Mouse (Mus musculus) hindbrain, embryonic 16.5 days (tissue): ENCODE measurements at regions not wholly inside any gene's neighbourhood (a gene's known extent, or its start where the extent isn't known, plus 50 kb on each side); places are given as distances from the start of the nearest gene placed in this dataset.

Experiments
- ATAC-seq: fragments of 200-750 bp; cut with Nextera tagmentation; 2 replicates; pipeline ENCODE4 v1.8.0; 2017; ENCODE audit warnings: moderate TSS enrichment, moderate library complexity
- H3K27ac ChIP-seq: fragments of 300-500 bp; sonication (generic); 2 replicates; pipeline ENCODE4 v1.5.1; 2014; ENCODE audit warnings: low read depth, mild to moderate bottlenecking, control low read depth, low read length, moderate library complexity
- H3K27me3 ChIP-seq: fragments of 300-500 bp; sonication (generic); replicated peaks from 2 replicates; pipeline ENCODE4 v1.6.1; 2014; ENCODE audit warnings: low read length; ENCODE audit not compliant: control insufficient read depth, insufficient read depth
- H3K36me3 ChIP-seq: fragments of 300-500 bp; sonication (generic); 2 replicates; pipeline ENCODE4 v1.6.1; 2014; ENCODE audit warnings: mild to moderate bottlenecking, low read length, moderate library complexity, mixed read lengths; ENCODE audit not compliant: control insufficient read depth, insufficient read depth
- H3K4me1 ChIP-seq: fragments of 300-500 bp; sonication (generic); 2 replicates; pipeline ENCODE4 v1.6.1; 2014; ENCODE audit warnings: low read depth, low read length; ENCODE audit not compliant: control insufficient read depth, insufficient read depth
- H3K4me2 ChIP-seq: fragments of 300-500 bp; sonication (generic); 2 replicates; pipeline ENCODE4 v1.6.1; 2014; ENCODE audit warnings: mild to moderate bottlenecking, low read length, control low read depth, moderate library complexity
- H3K4me3 ChIP-seq: fragments of 300-500 bp; sonication (generic); 2 replicates; pipeline ENCODE4 v1.5.1; 2014; ENCODE audit warnings: mild to moderate bottlenecking, low read length, control low read depth, moderate library complexity
- H3K9ac ChIP-seq: fragments of 300-500 bp; sonication (generic); 2 replicates; pipeline ENCODE4 v1.6.1; 2014; ENCODE audit warnings: low read depth, mild to moderate bottlenecking, control low read depth, low read length, moderate library complexity
- H3K9me3 ChIP-seq: fragments of 300-500 bp; sonication (generic); 2 replicates; pipeline ENCODE4 v1.6.1; 2014; ENCODE audit warnings: mild to moderate bottlenecking, low read length, moderate library complexity; ENCODE audit not compliant: control insufficient read depth
- WGBS: fragments of 180-500 bp; shearing (Covaris S2); extraction: QIAGEN DNeasy Blood & Tissue Kit; methylation state at CpG from one replicate; pipeline ENCODE4 v1.1.7; 2014; 5-methylcytosine and 5-hydroxymethylcytosine counted together

DNA sequence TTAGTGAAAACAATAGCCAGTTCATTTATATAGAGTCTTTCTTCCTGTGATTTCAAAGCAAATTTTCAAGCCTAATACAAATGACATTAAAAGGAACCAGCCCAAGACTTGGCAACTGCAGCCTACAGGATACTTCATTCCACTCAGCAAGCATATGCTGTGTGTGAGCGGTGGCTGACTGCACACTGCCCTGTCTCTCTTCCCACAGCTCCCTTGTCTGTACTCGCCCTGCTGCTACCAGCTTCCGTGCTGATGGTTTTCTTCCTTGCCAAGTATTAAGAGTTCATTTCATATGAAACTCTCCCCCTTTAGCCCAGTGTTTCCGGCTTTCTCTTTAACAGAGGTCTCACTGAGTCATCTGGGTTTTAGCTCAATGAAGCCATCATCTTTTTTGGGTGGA is 73.9 kb upstream of the Gm15217 start:
- 56% methylated on average over 4 of the region's 4 CpGs for WGBS
- H3K4me3 ChIP-seq = no peak overlapping the region

DNA sequence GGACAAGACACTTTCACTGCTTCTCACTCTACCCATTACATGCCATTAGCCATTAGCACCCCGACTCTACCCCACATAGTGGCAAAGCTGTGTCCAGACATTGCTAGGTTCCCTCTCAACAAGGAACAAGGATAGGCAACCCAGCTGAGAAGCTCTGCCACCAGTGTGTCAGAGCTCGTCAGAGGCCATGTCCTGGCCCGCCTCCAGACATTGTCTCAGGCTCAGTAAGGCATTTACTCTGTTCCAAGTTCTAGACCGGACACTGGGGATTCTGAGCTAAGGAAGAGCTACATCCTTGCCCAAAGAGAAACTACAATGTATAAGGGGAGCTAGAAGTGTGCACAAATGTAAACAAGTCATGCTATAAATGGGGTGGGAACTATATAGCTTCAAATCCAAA is 66.2 kb upstream of the Gm15217 start:
- Histone ChIP-seq H3K4me3 (no peak overlapping the region), H3K4me1 (no peaks in the 10 kb centered on the region), H3K27ac (no peak overlapping the region), H3K4me2 (no peak overlapping the region), H3K9ac (no peak overlapping the region), H3K36me3 (no peaks in the 10 kb centered on the region), H3K9me3 (no peaks in the 10 kb centered on the region), H3K27me3 (no peaks in the 10 kb centered on the region)
- no peak for ATAC-seq
- 82% methylated on average over 4 of the region's 4 CpGs for WGBS

More for the DNA sequence above, 73.9 kb upstream of the Gm15217 start:
- no peaks in the 10 kb centered on the region for H3K27me3 ChIP-seq
- no peak overlapping the region for H3K27ac ChIP-seq
- H3K9ac ChIP-seq = no peak overlapping the region
- H3K36me3 ChIP-seq = no peaks in the 10 kb centered on the region
- H3K4me1 ChIP-seq = no peaks in the 10 kb centered on the region
- H3K4me2 ChIP-seq = no peak overlapping the region
- ATAC-seq = no peak
- no peaks in the 10 kb centered on the region for H3K9me3 ChIP-seq

DNA sequence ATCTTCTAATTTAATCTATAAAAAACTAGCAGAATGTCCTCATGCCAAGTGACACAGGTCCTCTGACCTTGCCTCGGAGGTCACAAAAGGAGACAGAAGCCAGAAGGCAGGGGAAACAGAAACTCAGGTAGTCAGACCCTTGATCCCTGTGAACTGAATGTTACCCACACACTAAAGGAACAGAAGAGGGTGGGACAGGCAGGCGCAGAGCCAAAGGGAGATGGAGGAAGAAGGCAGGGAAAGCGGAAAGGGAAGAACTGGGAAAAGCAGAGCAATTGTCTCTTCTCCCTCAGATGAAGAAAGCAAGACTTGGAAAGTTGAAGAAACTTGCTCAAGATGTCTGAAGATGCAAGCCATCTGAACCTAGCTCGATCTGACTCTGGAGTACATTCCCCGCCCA is 62.7 kb upstream of the Gm15217 start:
- Histone ChIP-seq H3K4me1 (no peaks in the 10 kb centered on the region), H3K4me2 (no peak overlapping the region), H3K27ac (no peak overlapping the region), H3K27me3 (no peaks in the 10 kb centered on the region), H3K36me3 (no peaks in the 10 kb centered on the region), H3K4me3 (no peak overlapping the region), H3K9ac (no peak overlapping the region), H3K9me3 (no peaks in the 10 kb centered on the region)
- ATAC-seq = no peak
- 93% methylated on average over 5 of the region's 5 CpGs for WGBS

DNA sequence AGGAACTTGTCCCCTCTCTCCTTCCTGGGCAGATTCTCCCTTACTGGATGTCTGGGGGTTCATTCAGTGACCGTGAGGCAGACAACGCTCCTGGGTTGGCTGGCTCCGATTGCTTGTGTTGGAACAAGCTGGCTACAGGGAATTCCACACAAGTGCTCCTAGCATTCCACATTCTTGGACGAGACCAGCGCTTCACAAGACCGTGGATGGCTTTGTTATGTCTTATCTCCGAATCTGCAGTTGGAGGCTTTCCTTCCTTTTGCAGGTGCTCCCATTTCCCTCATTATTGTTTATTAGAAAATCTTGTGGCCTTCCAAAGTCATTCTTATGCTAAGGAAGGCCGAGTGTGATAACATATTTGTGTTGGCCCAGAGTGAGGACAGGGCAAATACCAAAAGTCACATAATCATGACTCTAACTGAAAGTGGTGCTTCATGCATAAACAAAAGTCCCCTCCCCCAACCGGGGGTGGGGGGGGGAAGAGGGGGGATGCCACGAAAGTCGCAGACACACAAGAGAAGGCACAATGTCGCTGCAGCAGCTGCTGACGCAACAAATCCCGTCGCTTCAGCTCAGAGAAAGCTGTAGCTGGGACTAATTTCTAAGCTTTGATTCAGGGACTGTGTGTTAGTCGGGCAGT is 61.7 kb upstream of the Gm15217 start:
- H3K27me3 ChIP-seq = no peaks in the 10 kb centered on the region
- 63% methylated on average over 16 of the region's 16 CpGs for WGBS
- no peak overlapping the region for H3K27ac ChIP-seq
- no peak overlapping the region for H3K4me3 ChIP-seq
- ATAC-seq = no peak
- no peaks in the 10 kb centered on the region for H3K36me3 ChIP-seq
- no peak overlapping the region for H3K9ac ChIP-seq
- no peaks in the 10 kb centered on the region for H3K9me3 ChIP-seq
- no peaks in the 10 kb centered on the region for H3K4me1 ChIP-seq
- H3K4me2 ChIP-seq = no peak overlapping the region

DNA sequence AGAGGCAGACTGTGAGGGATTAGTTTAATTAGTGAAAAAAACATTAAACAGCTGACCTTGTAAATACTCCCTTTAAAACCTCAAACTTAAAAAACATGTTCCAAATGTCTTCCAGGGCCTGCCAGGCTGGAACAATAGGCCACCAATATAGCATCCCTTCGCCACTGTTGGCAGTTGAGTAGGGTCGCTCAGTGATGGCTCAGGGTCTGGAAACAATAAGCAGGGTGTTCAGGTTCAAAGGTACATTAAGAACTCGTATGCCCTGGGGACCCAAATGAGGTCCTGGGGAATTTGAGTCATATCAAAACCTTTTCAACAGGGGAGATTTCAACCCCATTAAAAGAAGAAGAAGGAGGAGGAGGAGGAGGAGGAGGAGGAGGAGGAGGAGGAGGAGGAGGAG is 51.1 kb upstream of the Gm15217 start:
- Histone ChIP-seq H3K27me3 (no peaks in the 10 kb centered on the region), H3K4me3 (no peak overlapping the region), H3K27ac (no peak overlapping the region), H3K36me3 (no peaks in the 10 kb centered on the region), H3K9ac (no peak overlapping the region), H3K4me1 (no peaks in the 10 kb centered on the region), H3K9me3 (no peaks in the 10 kb centered on the region), H3K4me2 (no peak overlapping the region)
- ATAC-seq = no peak
- WGBS = 54% methylated on average over 3 of the region's 3 CpGs
